11 mouse cellular contexts compared by ENCODE assay signal in the genomic region with DNA sequence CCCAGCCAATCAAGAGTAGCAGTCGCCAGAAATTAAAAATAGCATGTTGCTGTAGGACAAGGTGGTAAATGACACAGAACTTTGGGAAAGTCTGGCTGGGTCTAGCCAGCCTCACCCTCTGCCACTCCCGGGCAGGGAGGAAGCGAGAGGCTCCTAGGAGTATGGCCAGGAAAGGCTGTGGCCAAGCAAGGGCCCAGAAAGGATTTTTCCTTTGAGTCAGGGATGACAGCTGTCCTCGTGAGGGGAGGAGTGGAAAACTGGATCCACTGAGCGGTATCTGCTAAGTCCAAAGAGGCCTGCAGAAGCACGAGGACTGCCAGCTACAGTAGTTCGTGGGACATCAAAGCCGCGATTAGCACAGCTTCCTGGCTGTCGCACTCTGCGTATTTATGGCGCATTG.
A peak's percentile ranks its signal among the peaks of the same experiment; 100 is the strongest.
DNase-seq lines count a peak whose midpoint lies in the region; ATAC-seq and TF ChIP-seq lines count a peak whose summit lies in the region.
"Had no signal": no experiment of that assay in that cellular context is flagged by ENCODE, and none has a peak within 500 bp of the region (broad histone marks: within the 10 kb centered on the region; RNA-seq: fewer than 3 reads in every experiment).

No protein-coding gene starts in this region.

- WGBS in limb, embryonic 14.5 days: 70% methylated on average over 12 of the region's 12 CpGs
- WGBS in limb, embryonic 10.5 days: 88% methylated on average over 12 of the region's 12 CpGs
- WGBS in hindbrain, postnatal 0 days: 66% methylated on average over 12 of the region's 12 CpGs

- no peaks in the 10 kb centered on the region for H3K4me1 ChIP-seq in limb, embryonic 14.5 days (ENCODE audit: control insufficient read depth, insufficient read depth, low read length)
- H3K4me1 ChIP-seq in limb, embryonic 10.5 days: 0 out of 2 replicates have a peak, but pooled peaks cover 3% of the 10 kb centered on the region
- peaks cover 3% of the 10 kb centered on the region; the same call in 1 of the 2 replicates for H3K4me1 ChIP-seq in hindbrain, postnatal 0 days (ENCODE audit: insufficient read depth, low read length)

- no peak overlapping the region for H3K4me2 ChIP-seq in limb, embryonic 14.5 days (replicated peaks; ENCODE audit: low read depth, low read length, severe bottlenecking)
- no peak overlapping the region for H3K4me2 ChIP-seq in hindbrain, postnatal 0 days (ENCODE audit: low read depth, low read length)
- H3K4me2 ChIP-seq in myocyte (ENCODE audit: low read depth): peak overlapping the region; percentile 81
- H3K4me2 ChIP-seq: forebrain, embryonic 15.5 days; liver, embryonic 11.5 days had no signal

- no peaks in the 10 kb centered on the region for H3K79me2 ChIP-seq in myocyte (ENCODE audit: control insufficient read depth, insufficient read depth)

- no peak for TF ChIP-seq CTCF in hindbrain, postnatal 0 days (IDR thresholded peaks at IDR 0.05; ENCODE audit: low read depth)

- H3K9me3 ChIP-seq in limb, embryonic 14.5 days (ENCODE audit: control insufficient read depth, low read length): no peaks in the 10 kb centered on the region
- H3K9me3 ChIP-seq in limb, embryonic 10.5 days (replicated peaks): no peaks in the 10 kb centered on the region
- no peaks in the 10 kb centered on the region for H3K9me3 ChIP-seq in hindbrain, postnatal 0 days (ENCODE audit: low read length)
- H3K9me3 ChIP-seq: forebrain, embryonic 15.5 days had no signal

- H3K27me3 ChIP-seq in limb, embryonic 14.5 days (ENCODE audit: control insufficient read depth, insufficient read depth, low read length): no peaks in the 10 kb centered on the region
- peaks cover 15% of the 10 kb centered on the region; the same call in 1 of the 2 replicates for H3K27me3 ChIP-seq in limb, embryonic 10.5 days (ENCODE audit: low read depth, poor library complexity, severe bottlenecking)
- H3K27me3 ChIP-seq in hindbrain, postnatal 0 days (ENCODE audit: insufficient read depth, low read length): no peaks in the 10 kb centered on the region
- H3K27me3 ChIP-seq in myocyte (ENCODE audit: control insufficient read depth, insufficient read depth, insufficient read length): no peaks in the 10 kb centered on the region
- H3K27me3 ChIP-seq: forebrain, embryonic 15.5 days had no signal

- no peak overlapping the region for H3K9ac ChIP-seq in limb, embryonic 14.5 days (ENCODE audit: low read depth, low read length, severe bottlenecking)
- H3K9ac ChIP-seq in hindbrain, postnatal 0 days (replicated peaks; ENCODE audit: low read length): no peak overlapping the region
- H3K9ac ChIP-seq: forebrain, embryonic 15.5 days had no signal

- TF ChIP-seq POLR2A in limb, embryonic 14.5 days (IDR thresholded peaks at IDR 0.05; ENCODE audit: borderline replicate concordance, extremely low read depth, insufficient read depth, insufficient read length): no peak
- TF ChIP-seq POLR2A in myocyte (IDR thresholded peaks at IDR 0.05; ENCODE audit: insufficient read length, low read depth): no peak

- no peak overlapping the region for H3K4me3 ChIP-seq in limb, embryonic 14.5 days (replicated peaks; ENCODE audit: low read length)
- H3K4me3 ChIP-seq in limb, embryonic 10.5 days: no peak overlapping the region
- H3K4me3 ChIP-seq in hindbrain, postnatal 0 days (ENCODE audit: low read length): no peak overlapping the region
- no peak overlapping the region for H3K4me3 ChIP-seq in myocyte
- H3K4me3 ChIP-seq: forebrain, embryonic 15.5 days had no signal

- no peak overlapping the region for H3ac ChIP-seq in myocyte (ENCODE audit: control insufficient read depth, insufficient read length)

- DNase-seq in adrenal gland, postnatal 10 days: peak; percentile 20
- no peak for DNase-seq in adrenal gland, postnatal 14 days
- DNase-seq in limb, embryonic 14.5 days (ENCODE audit: low spot score): no peak
- DNase-seq in limb, embryonic 10.5 days (ENCODE audit: low spot score): no peak
- no peak for DNase-seq in hindbrain, postnatal 0 days (ENCODE audit: low spot score)
- no peak for DNase-seq in frontal cortex, postnatal 10 days (ENCODE audit: low spot score in 2 of 2)

- 0 out of 2 replicates have a peak, but pooled peaks have one; percentile 41 for ATAC-seq in limb, embryonic 14.5 days (ENCODE audit: low FRiP score, low read depth)
- ATAC-seq in hindbrain, postnatal 0 days: no peak
- no peak for ATAC-seq in monocyte, adult 5-6 weeks (replicated peaks; ENCODE audit: insufficient number of reproducible peaks, low FRiP score, low TSS enrichment, poor library complexity, severe bottlenecking)
- ATAC-seq: forebrain, embryonic 15.5 days had no signal

- no peak overlapping the region for H3K27ac ChIP-seq in limb, embryonic 14.5 days (replicated peaks; ENCODE audit: low read depth, low read length)
- H3K27ac ChIP-seq in limb, embryonic 10.5 days: no peak overlapping the region
- H3K27ac ChIP-seq in hindbrain, postnatal 0 days: peak overlapping the region; percentile 45
- H3K27ac ChIP-seq: forebrain, embryonic 15.5 days; kidney, postnatal 0 days had no signal

- no peaks in the 10 kb centered on the region for H3K36me3 ChIP-seq in limb, embryonic 14.5 days (ENCODE audit: control insufficient read depth, insufficient read depth, low read length)
- H3K36me3 ChIP-seq in limb, embryonic 10.5 days: no peaks in the 10 kb centered on the region
- no peaks in the 10 kb centered on the region for H3K36me3 ChIP-seq in hindbrain, postnatal 0 days (ENCODE audit: insufficient read depth, low read length)
- no peaks in the 10 kb centered on the region for H3K36me3 ChIP-seq in myocyte (ENCODE audit: control insufficient read depth, insufficient read depth)
- H3K36me3 ChIP-seq: forebrain, embryonic 15.5 days had no signal

TF ChIP-seq in myocyte, 11 proteins besides CTCF, POLR2A, EP300 and RAD21:
- TF ChIP-seq REST (IDR thresholded peaks at IDR 0.05; ENCODE audit: insufficient read depth, insufficient read length): no peak
- TF ChIP-seq MYOG (IDR thresholded peaks at IDR 0.05; ENCODE audit: control insufficient read depth in 1 of 3, insufficient read depth in 1 of 3, insufficient read length in 2 of 3, low read depth in 2 of 3): peak in 2 of 3 experiments; percentile 83 to 95
- no peak for TF ChIP-seq SRF (IDR thresholded peaks at IDR 0.05; ENCODE audit: control insufficient read depth, insufficient read length, low read depth)
- no peak for TF ChIP-seq USF1 (IDR thresholded peaks at IDR 0.05; ENCODE audit: low read depth)
- no peak for TF ChIP-seq POLR2AphosphoS2 (IDR thresholded peaks at IDR 0.05; ENCODE audit: insufficient read length, low read depth)
- no peak for TF ChIP-seq MAX (IDR thresholded peaks at IDR 0.05; ENCODE audit: low read depth)
- no peak for TF ChIP-seq E2F4 (IDR thresholded peaks at IDR 0.05; ENCODE audit: insufficient read depth)
- peak; percentile 63 for TF ChIP-seq TCF12 (IDR thresholded peaks at IDR 0.05; ENCODE audit: insufficient read depth, poor library complexity, severe bottlenecking)
- peak; percentile 76 to 91 (median 80) for TF ChIP-seq MYOD1 (IDR thresholded peaks at IDR 0.05; ENCODE audit: control insufficient read depth in 1 of 3, insufficient read length in 2 of 3, low read depth in 2 of 3)
- TF ChIP-seq TCF3 (IDR thresholded peaks at IDR 0.05; ENCODE audit: insufficient read length, low read depth): no peak
